Mouse (Mus musculus): ENCODE results near the gene Dapp1. TPM values are rescaled to one million over a fixed set of nuclear protein-coding genes. Genes with fewer than 3 reads are reported as not detected.
"Not testable (repeated sequence)": the region's sequence is repeated elsewhere in the genome, so short reads cannot be mapped to it uniquely, and the experiment has no call there.

Gene Dapp1
- polyA plus RNA-seq, 1 experiment from 2014 or later, result 3.8 TPM

GRCm38 (mm10) chr3:137963508-137963907 lies 17.8 kb downstream of the Dapp1 start:
- Histone ChIP-seq H3K27me3 (no peaks in the 10 kb centered on the region), H3K9ac (no peak overlapping the region), H3K4me3 (replicated peaks) (no peak overlapping the region), H3K27ac (no peak overlapping the region), H3K36me3 (replicated peaks) (no peaks in the 10 kb centered on the region), H3K4me2 (no peak overlapping the region), H3K9me3 (no peaks in the 10 kb centered on the region), H3K4me1 (no peaks in the 10 kb centered on the region)
- WGBS, result 78% methylated on average over 8 of the region's 8 CpGs
- ATAC-seq (ENCODE audit: low FRiP score), result no peak

- no peak overlapping the region for H3K9ac ChIP-seq
- WGBS, result 71% methylated on average over 8 of the region's 8 CpGs
- no peaks in the 10 kb centered on the region for H3K4me1 ChIP-seq
- no peaks in the 10 kb centered on the region for H3K9me3 ChIP-seq
- ATAC-seq (ENCODE audit: low FRiP score), result no peak
- H3K36me3 ChIP-seq (replicated peaks), result no peaks in the 10 kb centered on the region
- no peak overlapping the region for H3K4me2 ChIP-seq
- no peak overlapping the region for H3K27ac ChIP-seq
- no peak overlapping the region for H3K4me3 ChIP-seq (replicated peaks)
- H3K27me3 ChIP-seq, result no peaks in the 10 kb centered on the region
Measured at GRCm38 (mm10) chr3:137961736-137962385, 19.5 kb downstream of the Dapp1 start.

- H3K4me2 ChIP-seq, result no peak overlapping the region
Measured at GRCm38 (mm10) chr3:137959456-137959855, 21.9 kb downstream of the Dapp1 start.

GRCm38 (mm10) chr3:137958352-137958751 lies 23.0 kb downstream of the Dapp1 start:
- WGBS, result 92% methylated on average over 4 of the region's 4 CpGs
- Histone ChIP-seq H3K9me3 (no peaks in the 10 kb centered on the region), H3K27me3 (no peaks in the 10 kb centered on the region), H3K4me3 (replicated peaks) (no peak overlapping the region), H3K4me2 (no peak overlapping the region), H3K9ac (no peak overlapping the region), H3K4me1 (peaks cover 11% of the 10 kb centered on the region), H3K27ac (no peak overlapping the region), H3K36me3 (replicated peaks) (no peaks in the 10 kb centered on the region)
- no peak for ATAC-seq (ENCODE audit: low FRiP score)

More at GRCm38 (mm10) chr3:137959456-137959855, 21.9 kb downstream of the Dapp1 start:
- H3K27ac ChIP-seq, result no peak overlapping the region
- no peaks in the 10 kb centered on the region for H3K9me3 ChIP-seq
- 87% methylated on average over 4 of the region's 4 CpGs for WGBS
- no peaks in the 10 kb centered on the region for H3K27me3 ChIP-seq
- H3K9ac ChIP-seq, result no peak overlapping the region
- H3K36me3 ChIP-seq (replicated peaks), result no peaks in the 10 kb centered on the region
- peaks cover 8% of the 10 kb centered on the region for H3K4me1 ChIP-seq
- no peak for ATAC-seq (ENCODE audit: low FRiP score)
- no peak overlapping the region for H3K4me3 ChIP-seq (replicated peaks)

- H3K4me1 ChIP-seq, result peaks cover 14% of the 10 kb centered on the region
- H3K9me3 ChIP-seq, result no peaks in the 10 kb centered on the region
- H3K9ac ChIP-seq, result no peak overlapping the region
- H3K36me3 ChIP-seq (replicated peaks), result no peaks in the 10 kb centered on the region
- no peak overlapping the region for H3K4me3 ChIP-seq (replicated peaks)
- H3K27ac ChIP-seq, result no peak overlapping the region
- WGBS, result 93% methylated on average over 9 of the region's 9 CpGs
- no peaks in the 10 kb centered on the region for H3K27me3 ChIP-seq
- no peak for ATAC-seq (ENCODE audit: low FRiP score)
- no peak overlapping the region for H3K4me2 ChIP-seq
Measured at GRCm38 (mm10) chr3:137957864-137958263, 23.5 kb downstream of the Dapp1 start.

- Histone ChIP-seq H3K4me2 (peak overlapping the region; percentile 31), H3K27ac (no peak overlapping the region), H3K9ac (no peak overlapping the region), H3K4me1 (peaks cover 20% of the 10 kb centered on the region), H3K36me3 (replicated peaks) (no peaks in the 10 kb centered on the region), H3K27me3 (no peaks in the 10 kb centered on the region), H3K9me3 (no peaks in the 10 kb centered on the region), H3K4me3 (replicated peaks) (no peak overlapping the region; the same call in 1 of the 2 replicates)
- peak; percentile 60; the same call in 1 of the 2 replicates for ATAC-seq (ENCODE audit: low FRiP score)
- 27% methylated on average over 16 of the region's 16 CpGs for WGBS
Measured at GRCm38 (mm10) chr3:137955560-137956081, 25.7 kb downstream of the Dapp1 start.

- Histone ChIP-seq H3K4me2 (no peak overlapping the region), H3K9ac (no peak overlapping the region), H3K27me3 (no peaks in the 10 kb centered on the region), H3K27ac (no peak overlapping the region), H3K4me1 (peaks cover 20% of the 10 kb centered on the region), H3K4me3 (replicated peaks) (no peak overlapping the region), H3K9me3 (no peaks in the 10 kb centered on the region), H3K36me3 (replicated peaks) (no peaks in the 10 kb centered on the region)
- WGBS, result 74% methylated on average over 23 of the region's 23 CpGs
- ATAC-seq (ENCODE audit: low FRiP score), result no peak
Measured at GRCm38 (mm10) chr3:137954256-137954916, 27.0 kb downstream of the Dapp1 start.

GRCm38 (mm10) chr3:137952914-137953880 lies 28.1 kb downstream of the Dapp1 start:
- no peak overlapping the region for H3K9ac ChIP-seq
- no peaks in the 10 kb centered on the region for H3K27me3 ChIP-seq
- H3K4me3 ChIP-seq (replicated peaks), result no peak overlapping the region
- no peak overlapping the region; the same call in 1 of the 2 replicates for H3K27ac ChIP-seq
- peaks cover 20% of the 10 kb centered on the region for H3K4me1 ChIP-seq
- peak; percentile 81 for ATAC-seq (ENCODE audit: low FRiP score)
- H3K36me3 ChIP-seq (replicated peaks), result no peaks in the 10 kb centered on the region
- WGBS, result 78% methylated on average over 14 of the region's 14 CpGs
- no peak overlapping the region for H3K4me2 ChIP-seq
- no peaks in the 10 kb centered on the region for H3K9me3 ChIP-seq

- H3K36me3 ChIP-seq (replicated peaks), result no peaks in the 10 kb centered on the region
- no peak for ATAC-seq (ENCODE audit: low FRiP score)
Measured at GRCm38 (mm10) chr3:137952225-137952913, 29.0 kb downstream of the Dapp1 start.

GRCm38 (mm10) chr3:137951819-137952218 lies 29.5 kb downstream of the Dapp1 start:
- no peak for ATAC-seq (ENCODE audit: low FRiP score)
- no peak overlapping the region for H3K4me3 ChIP-seq (replicated peaks)
- no peaks in the 10 kb centered on the region for H3K27me3 ChIP-seq
- H3K27ac ChIP-seq, result no peak overlapping the region
- H3K4me1 ChIP-seq, result peaks cover 20% of the 10 kb centered on the region
- 64% methylated on average over 7 of the region's 7 CpGs for WGBS
- no peaks in the 10 kb centered on the region for H3K9me3 ChIP-seq
- H3K36me3 ChIP-seq (replicated peaks), result no peaks in the 10 kb centered on the region
- no peak overlapping the region for H3K9ac ChIP-seq
- H3K4me2 ChIP-seq, result no peak overlapping the region

More at GRCm38 (mm10) chr3:137952225-137952913, 29.0 kb downstream of the Dapp1 start:
- no peaks in the 10 kb centered on the region for H3K27me3 ChIP-seq
- H3K4me1 ChIP-seq, result peaks cover 20% of the 10 kb centered on the region
- no peak overlapping the region for H3K4me3 ChIP-seq (replicated peaks)
- H3K27ac ChIP-seq, result peak overlapping the region; percentile 53
- H3K4me2 ChIP-seq, result no peak overlapping the region
- WGBS, result 86% methylated on average over 4 of the region's 4 CpGs
- no peaks in the 10 kb centered on the region for H3K9me3 ChIP-seq
- H3K9ac ChIP-seq, result no peak overlapping the region

- H3K4me2 ChIP-seq; ATAC-seq (ENCODE audit: low FRiP score); H3K9ac ChIP-seq; H3K4me3 ChIP-seq (replicated peaks); H3K27me3 ChIP-seq; H3K36me3 ChIP-seq (replicated peaks); H3K9me3 ChIP-seq; H3K27ac ChIP-seq: not testable (repeated sequence)
- H3K4me1 ChIP-seq, result peaks cover 20% of the 10 kb centered on the region
- 92% methylated on average over 3 of the region's 3 CpGs for WGBS
Measured at GRCm38 (mm10) chr3:137951302-137951701, 30.0 kb downstream of the Dapp1 start.
